Mouse (Mus musculus) olfactory bulb, adult 2 months (tissue): ENCODE results near the gene Zfp668.

ENCODE experiments used
- CTCF ChIP-seq: fragments of 200-500 bp; IDR thresholded peaks from 2 replicates; pipeline ENCODE4 v1.5.1; 2012; ENCODE audit warnings: low read depth, mild to moderate bottlenecking, low read length, moderate library complexity; ENCODE audit not compliant: insufficient read depth
- POLR2A ChIP-seq: fragments of 200-500 bp; IDR thresholded peaks from 2 replicates; pipeline ENCODE4 v1.6.1; 2012; ENCODE audit warnings: mild to moderate bottlenecking, low read depth, low read length, moderate library complexity; ENCODE audit not compliant: insufficient read depth

DNA sequence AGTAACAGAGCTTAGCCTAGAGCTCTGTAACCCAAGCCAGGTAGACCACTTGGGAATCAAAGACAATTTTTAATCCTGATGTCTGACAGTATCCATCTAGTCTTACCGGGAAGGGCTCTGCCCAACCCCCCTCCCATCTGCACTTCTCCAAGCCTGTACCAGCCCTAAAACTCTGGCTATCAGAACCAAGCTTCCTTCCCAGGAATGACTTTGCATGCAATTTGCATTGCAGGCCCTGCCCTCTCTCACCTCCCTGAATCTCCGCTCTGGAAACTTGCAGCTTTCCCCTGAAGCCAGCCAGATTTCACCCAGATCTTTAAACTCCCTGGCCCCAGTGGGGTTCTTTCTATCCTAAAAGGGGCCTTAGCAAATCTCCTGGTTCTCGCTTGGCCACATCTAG lies 11.2 kb upstream of the Zfp668 start:
- TF ChIP-seq CTCF (no peak), POLR2A (no peak)
